In genomic region chr3:24321489-24322405, GRCm38 (mm10) we compare ENCODE assay signal across 13 mouse cellular contexts.
DNase-seq lines count a peak whose midpoint lies in the region; ATAC-seq and TF ChIP-seq lines count a peak whose summit lies in the region.
"Had no signal": no experiment of that assay in that cellular context is flagged by ENCODE, and none has a peak within 500 bp of the region (broad histone marks: within the 10 kb centered on the region; RNA-seq: fewer than 3 reads in every experiment).

No protein-coding gene starts in this region.

- no peak for TF ChIP-seq POLR2A in kidney, adult 2 months (IDR thresholded peaks at IDR 0.05; ENCODE audit: low read depth, low read length)

- no peaks in the 10 kb centered on the region for H3K27me3 ChIP-seq in kidney, adult 2 months (replicated peaks; ENCODE audit: control insufficient read depth, insufficient read depth, low read length)
- H3K27me3 ChIP-seq in embryonic facial prominence, embryonic 13.5 days: no peaks in the 10 kb centered on the region
- H3K27me3 ChIP-seq in midbrain, embryonic 15.5 days (replicated peaks): no peaks in the 10 kb centered on the region
- no peaks in the 10 kb centered on the region for H3K27me3 ChIP-seq in liver, embryonic 12.5 days (replicated peaks)
- H3K27me3 ChIP-seq in neural tube, embryonic 15.5 days (replicated peaks): no peaks in the 10 kb centered on the region

- peak; percentile 46 for DNase-seq in kidney, adult 2 months
- no peak for DNase-seq in kidney, adult 18-20 months
- peak; percentile 22 for DNase-seq in ES-E14 (ENCODE audit: low read depth, low spot score)
- DNase-seq in thymus, postnatal 4 days: no peak
- DNase-seq: adrenal gland, postnatal 36 days; cerebellum, adult 8-10 months; gastrocnemius, postnatal 36 days had no signal

- no peak overlapping the region for H3K4me3 ChIP-seq in kidney, adult 2 months (ENCODE audit: insufficient read depth, low read depth, low read length)
- H3K4me3 ChIP-seq in ES-E14 (ENCODE audit: insufficient read depth in 1 of 2, low read depth in 1 of 2, low read length in 2 of 2, poor library complexity in 1 of 2, severe bottlenecking in 1 of 2): no peak overlapping the region
- no peak overlapping the region for H3K4me3 ChIP-seq in embryonic facial prominence, embryonic 13.5 days
- H3K4me3 ChIP-seq in midbrain, embryonic 15.5 days: no peak overlapping the region
- no peak overlapping the region for H3K4me3 ChIP-seq in liver, embryonic 12.5 days
- H3K4me3 ChIP-seq in neural tube, embryonic 15.5 days (replicated peaks): no peak overlapping the region
- H3K4me3 ChIP-seq: erythroblast, embryonic 14.5 days had no signal

- in situ Hi-C loops in ES-E14 (cut with MboI; ENCODE audit: low sequenced_read_pairs in 2 of 2, unreplicated experiment in 2 of 2): loop anchor here in 1 of 2 experiments (25.0 kb wide), 1 partner anchor 891 kb away; no protein-coding TSS in a partner anchor

- no peak overlapping the region for H3K4me2 ChIP-seq in embryonic facial prominence, embryonic 13.5 days
- H3K4me2 ChIP-seq in midbrain, embryonic 15.5 days: no peak overlapping the region
- H3K4me2 ChIP-seq in liver, embryonic 12.5 days: no peak overlapping the region
- H3K4me2 ChIP-seq in neural tube, embryonic 15.5 days: no peak overlapping the region

- ATAC-seq in embryonic facial prominence, embryonic 13.5 days (ENCODE audit: insufficient number of reproducible peaks, insufficient read depth, low FRiP score, low TSS enrichment, low read depth): no peak
- peak; percentile 78; the same call in 1 of the 2 replicates for ATAC-seq in midbrain, embryonic 15.5 days (replicated peaks)
- ATAC-seq in liver, embryonic 12.5 days: no peak
- ATAC-seq in neural tube, embryonic 15.5 days (ENCODE audit: low FRiP score): no peak

- 0 out of 2 replicates have a peak, but pooled peaks have one; percentile 15 for TF ChIP-seq CTCF in kidney, adult 2 months (conservative IDR thresholded peaks at IDR 0.05; ENCODE audit: insufficient read depth, insufficient read length, low read depth, low read length)

- no peaks in the 10 kb centered on the region for H3K9me3 ChIP-seq in ES-E14 (ENCODE audit: control insufficient read depth, insufficient read depth, low read depth, low read length)
- H3K9me3 ChIP-seq in embryonic facial prominence, embryonic 13.5 days: no peaks in the 10 kb centered on the region
- H3K9me3 ChIP-seq in midbrain, embryonic 15.5 days: no peaks in the 10 kb centered on the region
- H3K9me3 ChIP-seq in liver, embryonic 12.5 days (replicated peaks): no peaks in the 10 kb centered on the region
- no peaks in the 10 kb centered on the region for H3K9me3 ChIP-seq in neural tube, embryonic 15.5 days (replicated peaks)

- peak overlapping the region; percentile 0; the same call in 1 of the 2 replicates for H3K27ac ChIP-seq in kidney, adult 2 months (ENCODE audit: insufficient read depth, low read depth, low read length)
- no peak overlapping the region for H3K27ac ChIP-seq in ES-E14 (ENCODE audit: insufficient read depth, low read depth, low read length, poor library complexity, severe bottlenecking)
- 0 out of 2 replicates have a peak overlapping the region, but pooled peaks have one; percentile 11 for H3K27ac ChIP-seq in embryonic facial prominence, embryonic 13.5 days
- H3K27ac ChIP-seq in midbrain, embryonic 15.5 days: no peak overlapping the region
- H3K27ac ChIP-seq in liver, embryonic 12.5 days: no peak overlapping the region
- H3K27ac ChIP-seq in neural tube, embryonic 15.5 days (replicated peaks): no peak overlapping the region
- H3K27ac ChIP-seq: macrophage had no signal

- H3K4me1 ChIP-seq in kidney, adult 2 months (ENCODE audit: control insufficient read depth, insufficient read depth, low read length): no peaks in the 10 kb centered on the region; the same call in 1 of the 2 replicates
- H3K4me1 ChIP-seq in ES-E14 (ENCODE audit: control insufficient read depth in 2 of 2, insufficient read depth in 2 of 2, low read length in 2 of 2, poor library complexity in 1 of 2): no peaks in the 10 kb centered on the region
- peaks cover 8% of the 10 kb centered on the region; the same call in 1 of the 2 replicates for H3K4me1 ChIP-seq in embryonic facial prominence, embryonic 13.5 days
- no peaks in the 10 kb centered on the region for H3K4me1 ChIP-seq in midbrain, embryonic 15.5 days
- H3K4me1 ChIP-seq in liver, embryonic 12.5 days: no peaks in the 10 kb centered on the region
- H3K4me1 ChIP-seq in neural tube, embryonic 15.5 days: no peaks in the 10 kb centered on the region

- WGBS in kidney, adult 2 months: 57% methylated on average over 11 of the region's 11 CpGs
- 65% methylated on average over 11 of the region's 11 CpGs for WGBS in embryonic facial prominence, embryonic 13.5 days
- WGBS in midbrain, embryonic 15.5 days: 72% methylated on average over 11 of the region's 11 CpGs
- 61% methylated on average over 11 of the region's 11 CpGs for WGBS in liver, embryonic 12.5 days (ENCODE audit: insufficient replicate concordance)
- WGBS in neural tube, embryonic 15.5 days: 85% methylated on average over 11 of the region's 11 CpGs

- H3K9ac ChIP-seq in ES-E14 (ENCODE audit: insufficient read depth, low read depth, low read length, poor library complexity, severe bottlenecking): no peak overlapping the region
- H3K9ac ChIP-seq in embryonic facial prominence, embryonic 13.5 days: no peak overlapping the region
- H3K9ac ChIP-seq in midbrain, embryonic 15.5 days: no peak overlapping the region
- H3K9ac ChIP-seq in liver, embryonic 12.5 days: no peak overlapping the region
- H3K9ac ChIP-seq in neural tube, embryonic 15.5 days (replicated peaks): no peak overlapping the region

- no peaks in the 10 kb centered on the region for H3K36me3 ChIP-seq in kidney, adult 2 months (ENCODE audit: control insufficient read depth, insufficient read depth, low read length)
- no peaks in the 10 kb centered on the region for H3K36me3 ChIP-seq in ES-E14 (ENCODE audit: control insufficient read depth, insufficient read depth, low read length, poor library complexity, severe bottlenecking)
- H3K36me3 ChIP-seq in embryonic facial prominence, embryonic 13.5 days: no peaks in the 10 kb centered on the region
- no peaks in the 10 kb centered on the region for H3K36me3 ChIP-seq in midbrain, embryonic 15.5 days (replicated peaks)
- no peaks in the 10 kb centered on the region for H3K36me3 ChIP-seq in liver, embryonic 12.5 days
- H3K36me3 ChIP-seq in neural tube, embryonic 15.5 days: no peaks in the 10 kb centered on the region

TF ChIP-seq in ES-E14, 5 proteins besides CTCF, POLR2A, EP300 and RAD21:
- TF ChIP-seq ZNF384 (IDR thresholded peaks at IDR 0.05; ENCODE audit: low read depth, low read length) (no peak), ZC3H11A (IDR thresholded peaks at IDR 0.05; ENCODE audit: borderline replicate concordance, low read depth, low read length) (peak; percentile 52; the same call in 1 of the 2 replicates)
TF ChIP-seq in ES-E14: peak in this region for 1.

Comparison
In these comparisons a context has a peak if more than half of its experiments do, and no peak if none do; other contexts are left out.
1. DNase-seq: peak in kidney, adult 2 months (single experiment) and ES-E14 (single experiment); none in kidney, adult 18-20 months (single experiment) and thymus, postnatal 4 days (single experiment).
2. H3K27ac ChIP-seq: peak in kidney, adult 2 months (single experiment) and embryonic facial prominence, embryonic 13.5 days (single experiment); none in ES-E14 (single experiment), midbrain, embryonic 15.5 days (single experiment), liver, embryonic 12.5 days (single experiment) and neural tube, embryonic 15.5 days (single experiment).